26 mouse cellular contexts compared by ENCODE assay signal in genomic region chr1:186588226-186588625, GRCm38 (mm10).
A peak's percentile ranks its signal among the peaks of the same experiment; 100 is the strongest.
DNase-seq lines count a peak whose midpoint lies in the region; ATAC-seq and TF ChIP-seq lines count a peak whose summit lies in the region.
"Had no signal": no experiment of that assay in that cellular context is flagged by ENCODE, and none has a peak within 500 bp of the region (broad histone marks: within the 10 kb centered on the region; RNA-seq: fewer than 3 reads in every experiment).

No protein-coding gene starts in this region.

- H3K9ac ChIP-seq in heart, embryonic 12.5 days, result no peak overlapping the region
- no peak overlapping the region for H3K9ac ChIP-seq in heart, postnatal 0 days (replicated peaks; ENCODE audit: low read depth, low read length)
- H3K9ac ChIP-seq in hindbrain, embryonic 14.5 days, result no peak overlapping the region
- H3K9ac ChIP-seq: embryonic facial prominence, embryonic 15.5 days; forebrain, embryonic 12.5 days; forebrain, postnatal 0 days; hindbrain, embryonic 13.5 days; liver, embryonic 14.5 days had no signal

- peak overlapping the region; percentile 91 for H3K27ac ChIP-seq in heart, embryonic 12.5 days (ENCODE audit: poor library complexity, severe bottlenecking)
- peak overlapping the region; percentile 91 for H3K27ac ChIP-seq in heart, postnatal 0 days (ENCODE audit: low read depth)
- H3K27ac ChIP-seq in hindbrain, embryonic 14.5 days, result no peak overlapping the region
- H3K27ac ChIP-seq: embryonic facial prominence, embryonic 10.5 days; embryonic facial prominence, embryonic 15.5 days; forebrain, embryonic 12.5 days; hindbrain, embryonic 13.5 days; liver, embryonic 14.5 days; macrophage had no signal

- WGBS in heart, embryonic 12.5 days, result 78% methylated on average over 2 of the region's 2 CpGs
- WGBS in heart, postnatal 0 days, result 76% methylated on average over 2 of the region's 2 CpGs
- 91% methylated on average over 2 of the region's 2 CpGs for WGBS in hindbrain, embryonic 14.5 days

- ATAC-seq in heart, embryonic 12.5 days (ENCODE audit: insufficient number of reproducible peaks, low FRiP score), result no peak
- ATAC-seq in heart, postnatal 0 days (ENCODE audit: insufficient read depth, low read depth), result no peak
- ATAC-seq in hindbrain, embryonic 14.5 days (ENCODE audit: low FRiP score), result no peak
- ATAC-seq: forebrain, postnatal 0 days; intestine, postnatal 0 days; Patski had no signal

- H3K4me2 ChIP-seq in heart, embryonic 12.5 days, result peak overlapping the region; percentile 40
- no peak overlapping the region for H3K4me2 ChIP-seq in heart, postnatal 0 days (ENCODE audit: low read depth, low read length)
- H3K4me2 ChIP-seq in hindbrain, embryonic 14.5 days (replicated peaks), result no peak overlapping the region
- H3K4me2 ChIP-seq: embryonic facial prominence, embryonic 15.5 days; forebrain, embryonic 12.5 days; hindbrain, embryonic 13.5 days had no signal

- intact Hi-C loops in heart, postnatal 25 days (cut with DNase I), result no loop called here

- H3K9me3 ChIP-seq in heart, embryonic 12.5 days (replicated peaks), result no peaks in the 10 kb centered on the region
- no peaks in the 10 kb centered on the region for H3K9me3 ChIP-seq in heart, postnatal 0 days (replicated peaks; ENCODE audit: control insufficient read depth, low read length)
- H3K9me3 ChIP-seq in hindbrain, embryonic 14.5 days (ENCODE audit: control insufficient read depth, low read length), result no peaks in the 10 kb centered on the region
- H3K9me3 ChIP-seq: embryonic facial prominence, embryonic 10.5 days; embryonic facial prominence, embryonic 15.5 days; forebrain, embryonic 12.5 days; hindbrain, embryonic 13.5 days had no signal

- H3K4me3 ChIP-seq in heart, embryonic 12.5 days, result no peak overlapping the region
- H3K4me3 ChIP-seq in heart, postnatal 0 days (ENCODE audit: low read depth, low read length), result no peak overlapping the region
- no peak overlapping the region for H3K4me3 ChIP-seq in hindbrain, embryonic 14.5 days (replicated peaks; ENCODE audit: low read length)
- H3K4me3 ChIP-seq: embryonic facial prominence, embryonic 10.5 days; embryonic facial prominence, embryonic 15.5 days; forebrain, embryonic 12.5 days; hindbrain, embryonic 13.5 days had no signal

- H3K36me3 ChIP-seq in heart, embryonic 12.5 days, result 0 out of 2 replicates have a peak, but pooled peaks cover 5% of the 10 kb centered on the region
- no peaks in the 10 kb centered on the region for H3K36me3 ChIP-seq in heart, postnatal 0 days (replicated peaks; ENCODE audit: control insufficient read depth, insufficient read depth, low read length)
- no peaks in the 10 kb centered on the region for H3K36me3 ChIP-seq in hindbrain, embryonic 14.5 days (replicated peaks; ENCODE audit: control insufficient read depth, insufficient read depth)
- H3K36me3 ChIP-seq: embryonic facial prominence, embryonic 10.5 days; embryonic facial prominence, embryonic 15.5 days; forebrain, embryonic 12.5 days; hindbrain, embryonic 13.5 days had no signal

- no peak for TF ChIP-seq EP300 in heart, postnatal 0 days (IDR thresholded peaks at IDR 0.05; ENCODE audit: low read depth)

- H3K4me1 ChIP-seq in heart, embryonic 12.5 days (replicated peaks), result peaks cover 51% of the 10 kb centered on the region
- peaks cover 32% of the 10 kb centered on the region for H3K4me1 ChIP-seq in heart, postnatal 0 days (ENCODE audit: control insufficient read depth, insufficient read depth)
- H3K4me1 ChIP-seq in hindbrain, embryonic 14.5 days (replicated peaks; ENCODE audit: control insufficient read depth, insufficient read depth, low read length), result no peaks in the 10 kb centered on the region
- H3K4me1 ChIP-seq: forebrain, embryonic 12.5 days; hindbrain, embryonic 13.5 days had no signal

- peak; percentile 20 for DNase-seq in adrenal gland, adult 8-10 months
- DNase-seq in adrenal gland, adult 18-20 months (ENCODE audit: low spot score in 2 of 2), result no peak
- no peak for DNase-seq in heart, adult 11 months
- DNase-seq in heart, postnatal 0 days (ENCODE audit: low spot score), result no peak
- no peak for DNase-seq in heart, postnatal 25 days (ENCODE audit: low spot score)
- DNase-seq in hindbrain, embryonic 14.5 days (ENCODE audit: low spot score), result no peak
- DNase-seq: cerebellum, adult 8-10 months; cerebellum, postnatal 25 days; forebrain, postnatal 0 days; gastrocnemius, postnatal 14 days; kidney, postnatal 14 days; liver; lung, adult 2 months; lung, postnatal 10 days; midbrain, embryonic 14.5 days; thymus, adult 2 months; thymus, postnatal 36 days had no signal

- no peaks in the 10 kb centered on the region for H3K27me3 ChIP-seq in heart, embryonic 12.5 days (replicated peaks)
- no peaks in the 10 kb centered on the region for H3K27me3 ChIP-seq in heart, postnatal 0 days (ENCODE audit: control insufficient read depth, insufficient read depth, low read length)
- no peaks in the 10 kb centered on the region for H3K27me3 ChIP-seq in hindbrain, embryonic 14.5 days (ENCODE audit: control insufficient read depth, insufficient read depth, low read length)
- H3K27me3 ChIP-seq: embryonic facial prominence, embryonic 15.5 days; forebrain, embryonic 12.5 days; hindbrain, embryonic 13.5 days; Patski had no signal

- TF ChIP-seq CTCF in heart, postnatal 0 days (IDR thresholded peaks at IDR 0.05; ENCODE audit: low read depth), result no peak
